In genomic region chr8:12905122-12905521, GRCm38 (mm10) we compare ENCODE assay signal across 15 mouse cellular contexts. TPM values are rescaled to one million over a fixed set of nuclear protein-coding genes. Genes with fewer than 3 reads are reported as not detected.
DNase-seq lines count a peak whose midpoint lies in the region; ATAC-seq and TF ChIP-seq lines count a peak whose summit lies in the region.
"Had no signal": no experiment of that assay in that cellular context is flagged by ENCODE, and none has a peak within 500 bp of the region (broad histone marks: within the 10 kb centered on the region; RNA-seq: fewer than 3 reads in every experiment).

No protein-coding gene starts in this region.

- peak overlapping the region; percentile 1; the same call in 1 of the 2 replicates for H3K27ac ChIP-seq in cerebellum, adult 2 months (ENCODE audit: insufficient read depth, low read length)
- H3K27ac ChIP-seq in heart, embryonic 16.5 days (ENCODE audit: low read length) = peak overlapping the region; percentile 56
- peak overlapping the region; percentile 27; the same call in 1 of the 2 replicates for H3K27ac ChIP-seq in kidney, postnatal 0 days
- peak overlapping the region; percentile 49; the same call in 1 of the 2 replicates for H3K27ac ChIP-seq in midbrain, embryonic 10.5 days (replicated peaks)
- no peak overlapping the region for H3K27ac ChIP-seq in midbrain, embryonic 15.5 days
- H3K27ac ChIP-seq: embryonic facial prominence, embryonic 15.5 days; limb, embryonic 15.5 days had no signal

- H3K36me3 ChIP-seq in heart, embryonic 16.5 days (ENCODE audit: control insufficient read depth, insufficient read depth) = no peaks in the 10 kb centered on the region
- H3K36me3 ChIP-seq in kidney, postnatal 0 days (ENCODE audit: insufficient read depth, low read length) = no peaks in the 10 kb centered on the region
- no peaks in the 10 kb centered on the region for H3K36me3 ChIP-seq in midbrain, embryonic 10.5 days
- no peaks in the 10 kb centered on the region for H3K36me3 ChIP-seq in midbrain, embryonic 15.5 days (replicated peaks)
- H3K36me3 ChIP-seq: embryonic facial prominence, embryonic 15.5 days; limb, embryonic 15.5 days had no signal

- H3K4me3 ChIP-seq in cerebellum, adult 2 months (replicated peaks; ENCODE audit: insufficient read depth, low read depth, low read length) = no peak overlapping the region
- H3K4me3 ChIP-seq in heart, embryonic 16.5 days (ENCODE audit: low read length) = no peak overlapping the region
- H3K4me3 ChIP-seq in kidney, postnatal 0 days (replicated peaks; ENCODE audit: low read depth, low read length) = no peak overlapping the region
- H3K4me3 ChIP-seq in midbrain, embryonic 10.5 days = no peak overlapping the region
- H3K4me3 ChIP-seq in midbrain, embryonic 15.5 days = no peak overlapping the region
- H3K4me3 ChIP-seq: embryonic facial prominence, embryonic 15.5 days; limb, embryonic 15.5 days; myocyte had no signal

- H3K9ac ChIP-seq in heart, embryonic 16.5 days (ENCODE audit: low read length) = no peak overlapping the region
- H3K9ac ChIP-seq in kidney, postnatal 0 days (ENCODE audit: low read depth, low read length) = no peak overlapping the region
- no peak overlapping the region for H3K9ac ChIP-seq in midbrain, embryonic 15.5 days
- H3K9ac ChIP-seq: embryonic facial prominence, embryonic 15.5 days; limb, embryonic 15.5 days had no signal

- 85% methylated on average over 5 of the region's 5 CpGs for WGBS in cerebellum, adult 2 months
- 63% methylated on average over 5 of the region's 5 CpGs for WGBS in heart, embryonic 16.5 days
- 72% methylated on average over 5 of the region's 5 CpGs for WGBS in kidney, postnatal 0 days
- WGBS in midbrain, embryonic 10.5 days = 84% methylated on average over 5 of the region's 5 CpGs
- 92% methylated on average over 5 of the region's 5 CpGs for WGBS in midbrain, embryonic 15.5 days

- H3K4me1 ChIP-seq in cerebellum, adult 2 months (ENCODE audit: control insufficient read depth, insufficient read depth, low read length) = peaks cover 18% of the 10 kb centered on the region
- H3K4me1 ChIP-seq in heart, embryonic 16.5 days (ENCODE audit: control insufficient read depth, insufficient read depth, low read length) = peaks cover 4% of the 10 kb centered on the region
- H3K4me1 ChIP-seq in kidney, postnatal 0 days (replicated peaks; ENCODE audit: insufficient read depth, low read length) = 0 out of 2 replicates have a peak, but pooled peaks cover 9% of the 10 kb centered on the region
- H3K4me1 ChIP-seq in midbrain, embryonic 10.5 days = peaks cover 41% of the 10 kb centered on the region
- H3K4me1 ChIP-seq in midbrain, embryonic 15.5 days = no peaks in the 10 kb centered on the region
- H3K4me1 ChIP-seq: embryonic facial prominence, embryonic 15.5 days; limb, embryonic 15.5 days had no signal

- no peak; the same call in 1 of the 2 replicates for ATAC-seq in heart, embryonic 16.5 days (replicated peaks; ENCODE audit: extremely low read depth, insufficient read depth, low FRiP score)
- ATAC-seq in kidney, postnatal 0 days (replicated peaks; ENCODE audit: low FRiP score, low read depth) = no peak
- no peak for ATAC-seq in midbrain, embryonic 15.5 days (replicated peaks)
- ATAC-seq: inflammation-experienced regulatory T-cells, adult 6 months; Patski had no signal

- no peak overlapping the region for H3K4me2 ChIP-seq in heart, embryonic 16.5 days (ENCODE audit: low read depth, low read length)
- no peak overlapping the region for H3K4me2 ChIP-seq in kidney, postnatal 0 days (ENCODE audit: low read length)
- no peak overlapping the region for H3K4me2 ChIP-seq in midbrain, embryonic 15.5 days
- H3K4me2 ChIP-seq: embryonic facial prominence, embryonic 15.5 days; limb, embryonic 15.5 days had no signal

- TF ChIP-seq CTCF in cerebellum, adult 2 months (IDR thresholded peaks at IDR 0.05; ENCODE audit: borderline replicate concordance, insufficient read depth, low read depth, low read length) = no peak
- no peak for TF ChIP-seq CTCF in kidney, postnatal 0 days (IDR thresholded peaks at IDR 0.05; ENCODE audit: low read depth)

- no peaks in the 10 kb centered on the region for H3K9me3 ChIP-seq in heart, embryonic 16.5 days (replicated peaks; ENCODE audit: control insufficient read depth, low read length)
- H3K9me3 ChIP-seq in kidney, postnatal 0 days (replicated peaks; ENCODE audit: low read length) = no peaks in the 10 kb centered on the region
- no peaks in the 10 kb centered on the region for H3K9me3 ChIP-seq in midbrain, embryonic 10.5 days (replicated peaks)
- H3K9me3 ChIP-seq in midbrain, embryonic 15.5 days = no peaks in the 10 kb centered on the region
- H3K9me3 ChIP-seq: embryonic facial prominence, embryonic 15.5 days; limb, embryonic 15.5 days had no signal

- TF ChIP-seq POLR2A in cerebellum, adult 2 months (IDR thresholded peaks at IDR 0.05; ENCODE audit: borderline replicate concordance, insufficient read depth, low read length) = no peak

- DNase-seq in cerebellum, adult 2 months = no peak
- no peak for DNase-seq in cerebellum, postnatal 25 days
- DNase-seq in heart, adult 9 months (ENCODE audit: low spot score in 2 of 2) = no peak
- DNase-seq in kidney, postnatal 0 days (ENCODE audit: low spot score) = no peak
- DNase-seq in kidney, postnatal 4 days = no peak
- DNase-seq in midbrain, embryonic 10.5 days (ENCODE audit: low spot score) = no peak
- DNase-seq: cerebellum, postnatal 10 days; midbrain, embryonic 14.5 days had no signal

- no peaks in the 10 kb centered on the region for H3K27me3 ChIP-seq in cerebellum, adult 2 months (ENCODE audit: control insufficient read depth, insufficient read depth, low read length)
- peaks cover 3% of the 10 kb centered on the region for H3K27me3 ChIP-seq in heart, embryonic 16.5 days (ENCODE audit: control insufficient read depth, insufficient read depth, low read length)
- no peaks in the 10 kb centered on the region for H3K27me3 ChIP-seq in kidney, postnatal 0 days (ENCODE audit: insufficient read depth, low read length)
- H3K27me3 ChIP-seq in midbrain, embryonic 10.5 days (ENCODE audit: low read depth, poor library complexity, severe bottlenecking) = no peaks in the 10 kb centered on the region
- H3K27me3 ChIP-seq in midbrain, embryonic 15.5 days (replicated peaks) = no peaks in the 10 kb centered on the region
- H3K27me3 ChIP-seq: embryonic facial prominence, embryonic 15.5 days; limb, embryonic 15.5 days; Patski had no signal

RNA-seq across cellular contexts. Expression of gene Mcf2l, which starts 31.5 kb away (rescaled TPM):
- polyA plus RNA-seq in cerebellum, adult 2 months (2012; rRNA removed) = 150 and 158 TPM in 2 replicates
- 11.0 and 11.1 TPM in 2 replicates for polyA plus RNA-seq in heart, embryonic 16.5 days (2015; fragmentation: Nextera tagmentation; extraction: Ambion mirVana)
- polyA plus RNA-seq in kidney, postnatal 0 days (2015; fragmentation: Nextera tagmentation; extraction: Ambion mirVana) = 10.9 and 11.2 TPM in 2 replicates
- polyA plus RNA-seq in midbrain, embryonic 10.5 days (2016; fragmentation: Nextera tagmentation; extraction: Ambion mirVana) = 26.4 and 42.7 TPM in 2 replicates
- polyA plus RNA-seq in midbrain, embryonic 15.5 days (2015; fragmentation: Nextera tagmentation; extraction: Ambion mirVana) = 176 and 189 TPM in 2 replicates
